In the genomic region with DNA sequence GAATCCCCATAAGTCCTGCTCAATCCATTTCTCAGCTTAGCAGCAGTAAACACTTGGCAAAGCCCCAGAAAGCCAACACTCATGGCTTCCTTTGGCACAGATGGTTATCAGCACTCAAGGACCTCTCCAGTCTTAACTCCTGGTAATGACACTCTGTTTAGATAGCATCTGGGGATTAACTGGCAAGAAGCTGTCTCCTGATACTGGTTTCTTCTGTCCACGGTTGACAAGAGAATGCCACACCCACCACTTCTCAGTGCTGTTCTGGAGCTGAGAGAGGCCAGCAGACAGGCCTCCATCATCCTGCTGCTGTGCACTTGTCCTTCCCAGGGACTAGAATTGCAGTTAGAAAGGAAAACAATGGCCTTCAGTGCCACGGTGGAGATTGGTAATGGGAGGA, we compare ENCODE assay signal across 23 mouse cellular contexts.
DNase-seq lines count a peak whose midpoint lies in the region; ATAC-seq and TF ChIP-seq lines count a peak whose summit lies in the region.
"Had no signal": no experiment of that assay in that cellular context is flagged by ENCODE, and none has a peak within 500 bp of the region (broad histone marks: within the 10 kb centered on the region; RNA-seq: fewer than 3 reads in every experiment).

No protein-coding gene starts in this region.

- ATAC-seq in forebrain, embryonic 14.5 days = no peak
- no peak for ATAC-seq in lung, postnatal 0 days
- ATAC-seq in G1E (ENCODE audit: extremely low read depth, insufficient number of reproducible peaks, low FRiP score, poor library complexity, severe bottlenecking) = peak; percentile 34; the same call in 1 of the 2 replicates
- ATAC-seq in megakaryocyte-erythroid progenitor cell, adult 5-6 weeks (replicated peaks; ENCODE audit: low FRiP score, low TSS enrichment, poor library complexity, severe bottlenecking) = peak; percentile 89
- ATAC-seq: liver, postnatal 0 days had no signal

- no peak for TF ChIP-seq CTCF in lung, postnatal 0 days (IDR thresholded peaks at IDR 0.05)
- no peak for TF ChIP-seq CTCF in G1E (IDR thresholded peaks at IDR 0.05; ENCODE audit: low read depth, low read length)

- peak; percentile 20 for DNase-seq in forebrain, embryonic 14.5 days (ENCODE audit: low spot score)
- no peak for DNase-seq in forebrain, embryonic 10.5 days (ENCODE audit: extremely low spot score, low spot score)
- peak; percentile 15 for DNase-seq in lung, postnatal 0 days (ENCODE audit: low spot score)
- DNase-seq in lung, adult 18-20 months = no peak
- DNase-seq in G1E (ENCODE audit: low spot score) = peak; percentile 20
- DNase-seq in adrenal gland, postnatal 25 days = no peak
- DNase-seq: adrenal gland, adult 8-10 months; B cell, adult 2 months; cerebellum, adult 9-10 months; heart, postnatal 10 days; kidney, adult 18-20 months; kidney, postnatal 4 days; liver, postnatal 0 days; retina, postnatal 1 day; right cerebral cortex, postnatal 25 days; spleen, adult 18-20 months had no signal

- no peaks in the 10 kb centered on the region for H3K36me3 ChIP-seq in forebrain, embryonic 14.5 days (ENCODE audit: control insufficient read depth, insufficient read depth, low read length)
- H3K36me3 ChIP-seq in forebrain, embryonic 10.5 days (replicated peaks) = no peaks in the 10 kb centered on the region
- no peaks in the 10 kb centered on the region for H3K36me3 ChIP-seq in lung, postnatal 0 days (ENCODE audit: insufficient read depth, low read length)
- H3K36me3 ChIP-seq in G1E (replicated peaks) = no peaks in the 10 kb centered on the region
- H3K36me3 ChIP-seq: forebrain, embryonic 12.5 days; hindbrain, embryonic 12.5 days had no signal

- H3K27ac ChIP-seq in forebrain, embryonic 14.5 days (ENCODE audit: low read depth, low read length) = no peak overlapping the region
- H3K27ac ChIP-seq in forebrain, embryonic 10.5 days = no peak overlapping the region
- no peak overlapping the region for H3K27ac ChIP-seq in lung, postnatal 0 days (ENCODE audit: low read length)
- H3K27ac ChIP-seq: forebrain, embryonic 12.5 days; hindbrain, embryonic 12.5 days; macrophage had no signal

- H3K9ac ChIP-seq in forebrain, embryonic 14.5 days (ENCODE audit: low read length) = no peak overlapping the region
- no peak overlapping the region for H3K9ac ChIP-seq in lung, postnatal 0 days (replicated peaks; ENCODE audit: low read depth)
- H3K9ac ChIP-seq: forebrain, embryonic 12.5 days; hindbrain, embryonic 12.5 days; liver, postnatal 0 days had no signal

- H3K9me3 ChIP-seq in forebrain, embryonic 14.5 days (replicated peaks; ENCODE audit: control insufficient read depth, low read length) = no peaks in the 10 kb centered on the region
- H3K9me3 ChIP-seq in forebrain, embryonic 10.5 days = no peaks in the 10 kb centered on the region
- no peaks in the 10 kb centered on the region for H3K9me3 ChIP-seq in lung, postnatal 0 days (ENCODE audit: low read length)
- H3K9me3 ChIP-seq in G1E (replicated peaks) = no peaks in the 10 kb centered on the region
- H3K9me3 ChIP-seq: forebrain, embryonic 12.5 days; hindbrain, embryonic 12.5 days had no signal

- no peaks in the 10 kb centered on the region for H3K27me3 ChIP-seq in forebrain, embryonic 14.5 days (replicated peaks; ENCODE audit: control insufficient read depth, insufficient read depth, low read length)
- no peaks in the 10 kb centered on the region for H3K27me3 ChIP-seq in forebrain, embryonic 10.5 days (ENCODE audit: poor library complexity, severe bottlenecking)
- H3K27me3 ChIP-seq in lung, postnatal 0 days (replicated peaks; ENCODE audit: insufficient read depth, low read length) = no peaks in the 10 kb centered on the region
- H3K27me3 ChIP-seq in G1E (ENCODE audit: insufficient read depth, low read length) = no peaks in the 10 kb centered on the region
- H3K27me3 ChIP-seq: CH12.LX; forebrain, embryonic 12.5 days; hindbrain, embryonic 12.5 days had no signal

- 36% methylated on average over 2 of the region's 2 CpGs for WGBS in forebrain, embryonic 14.5 days
- 54% methylated on average over 2 of the region's 2 CpGs for WGBS in forebrain, embryonic 10.5 days
- WGBS in lung, postnatal 0 days = 7% methylated on average over 2 of the region's 2 CpGs

- no peak for TF ChIP-seq EP300 in lung, postnatal 0 days (IDR thresholded peaks at IDR 0.05)

- H3K4me3 ChIP-seq in forebrain, embryonic 14.5 days (ENCODE audit: low read depth, low read length) = no peak overlapping the region
- no peak overlapping the region for H3K4me3 ChIP-seq in forebrain, embryonic 10.5 days
- no peak overlapping the region for H3K4me3 ChIP-seq in lung, postnatal 0 days (ENCODE audit: low read depth, low read length)
- no peak overlapping the region for H3K4me3 ChIP-seq in G1E (ENCODE audit: low read depth, low read length)
- H3K4me3 ChIP-seq: forebrain, embryonic 12.5 days; hindbrain, embryonic 12.5 days had no signal

- no peak overlapping the region for H3K4me2 ChIP-seq in forebrain, embryonic 14.5 days (ENCODE audit: low read length)
- no peak overlapping the region for H3K4me2 ChIP-seq in lung, postnatal 0 days (replicated peaks; ENCODE audit: low read depth, low read length)
- H3K4me2 ChIP-seq: forebrain, embryonic 12.5 days; heart, embryonic 11.5 days; hindbrain, embryonic 12.5 days; midbrain, embryonic 11.5 days had no signal

- H3K4me1 ChIP-seq in forebrain, embryonic 14.5 days (ENCODE audit: control insufficient read depth, insufficient read depth, low read length) = no peaks in the 10 kb centered on the region
- no peaks in the 10 kb centered on the region for H3K4me1 ChIP-seq in forebrain, embryonic 10.5 days
- H3K4me1 ChIP-seq in lung, postnatal 0 days (ENCODE audit: insufficient read depth, low read depth, low read length) = no peaks in the 10 kb centered on the region
- peaks cover 10% of the 10 kb centered on the region for H3K4me1 ChIP-seq in G1E (ENCODE audit: insufficient read depth, low read depth, low read length)
- H3K4me1 ChIP-seq: forebrain, embryonic 12.5 days; hindbrain, embryonic 12.5 days had no signal

Comparison
In these comparisons a context has a peak if more than half of its experiments do, and no peak if none do; other contexts are left out.
1. DNase-seq: peak in forebrain, embryonic 14.5 days (single experiment), lung, postnatal 0 days (single experiment) and G1E (single experiment); none in forebrain, embryonic 10.5 days (single experiment), lung, adult 18-20 months (0 of 2) and adrenal gland, postnatal 25 days (single experiment).
2. ATAC-seq: peak in G1E (single experiment) and megakaryocyte-erythroid progenitor cell, adult 5-6 weeks (single experiment); none in forebrain, embryonic 14.5 days (single experiment) and lung, postnatal 0 days (single experiment).